Comparison of ENCODE assay signal across 14 mouse cellular contexts in genomic region chr6:89286286-89286655, GRCm38 (mm10).
DNase-seq lines count a peak whose midpoint lies in the region; ATAC-seq and TF ChIP-seq lines count a peak whose summit lies in the region.
"Had no signal": no experiment of that assay in that cellular context is flagged by ENCODE, and none has a peak within 500 bp of the region (broad histone marks: within the 10 kb centered on the region; RNA-seq: fewer than 3 reads in every experiment).

No protein-coding gene starts in this region.

- H3K9ac ChIP-seq in forebrain, embryonic 14.5 days (ENCODE audit: low read length), result no peak overlapping the region
- no peak overlapping the region for H3K9ac ChIP-seq in forebrain, embryonic 11.5 days (ENCODE audit: low read length)
- H3K9ac ChIP-seq in CH12.LX (ENCODE audit: insufficient read depth, low read depth), result no peak overlapping the region
- H3K9ac ChIP-seq in hindbrain, embryonic 16.5 days (ENCODE audit: low read depth, low read length), result no peak overlapping the region
- H3K9ac ChIP-seq in midbrain, embryonic 15.5 days, result no peak overlapping the region
- H3K9ac ChIP-seq: intestine, embryonic 15.5 days; limb, embryonic 15.5 days; neural tube, embryonic 13.5 days had no signal

- in situ Hi-C loops in CH12.LX (cut with MboI; ENCODE audit: low pct_ligation_motif_present, low pct_unique_long_range_greater_than_20kb, low sequenced_read_pairs), result no loop called here

- WGBS in forebrain, embryonic 14.5 days, result 72% methylated on average over 3 of the region's 3 CpGs
- WGBS in forebrain, embryonic 11.5 days, result 71% methylated on average over 3 of the region's 3 CpGs
- 71% methylated on average over 3 of the region's 3 CpGs for WGBS in hindbrain, embryonic 16.5 days
- WGBS in midbrain, embryonic 15.5 days, result 73% methylated on average over 3 of the region's 3 CpGs

- no peak for ATAC-seq in forebrain, embryonic 14.5 days
- ATAC-seq in forebrain, embryonic 11.5 days (replicated peaks; ENCODE audit: low FRiP score), result no peak; the same call in 1 of the 2 replicates
- ATAC-seq in hindbrain, embryonic 16.5 days, result no peak
- peak; percentile 40 for ATAC-seq in midbrain, embryonic 15.5 days (replicated peaks)
- no peak for ATAC-seq in erythroblast, adult 5-6 weeks (replicated peaks; ENCODE audit: low FRiP score, poor library complexity, severe bottlenecking)

- DNase-seq in forebrain, embryonic 14.5 days (ENCODE audit: low spot score), result no peak
- no peak for DNase-seq in forebrain, embryonic 11.5 days (ENCODE audit: low spot score)
- DNase-seq in CH12.LX (ENCODE audit: extremely low read depth), result no peak
- no peak for DNase-seq in cerebellum, postnatal 10 days
- DNase-seq: cerebellum, postnatal 36 days had no signal

- dilution Hi-C loops in CH12.LX (cut with MboI; ENCODE audit: extremely low pct_ligation_motif_present, extremely low pct_unique_long_range_greater_than_20kb, low sequenced_read_pairs), result no loop called here

- 0 out of 2 replicates have a peak overlapping the region, but pooled peaks have one; percentile 9 for H3K27ac ChIP-seq in forebrain, embryonic 14.5 days (ENCODE audit: low read depth, low read length)
- no peak overlapping the region for H3K27ac ChIP-seq in forebrain, embryonic 11.5 days (ENCODE audit: low read depth, low read length)
- H3K27ac ChIP-seq in CH12.LX (ENCODE audit: insufficient read depth, low read depth), result peak overlapping the region; percentile 72
- peak overlapping the region; percentile 3; the same call in 1 of the 2 replicates for H3K27ac ChIP-seq in hindbrain, embryonic 16.5 days (ENCODE audit: low read depth, low read length)
- peak overlapping the region; percentile 66 for H3K27ac ChIP-seq in midbrain, embryonic 15.5 days
- H3K27ac ChIP-seq: heart, embryonic 10.5 days; intestine, embryonic 15.5 days; limb, embryonic 15.5 days; neural tube, embryonic 13.5 days; stomach, postnatal 0 days had no signal

- no peaks in the 10 kb centered on the region for H3K9me3 ChIP-seq in forebrain, embryonic 14.5 days (replicated peaks; ENCODE audit: control insufficient read depth, low read length)
- no peaks in the 10 kb centered on the region; the same call in 1 of the 2 replicates for H3K9me3 ChIP-seq in forebrain, embryonic 11.5 days (ENCODE audit: control insufficient read depth, low read length)
- peaks cover 10% of the 10 kb centered on the region for H3K9me3 ChIP-seq in CH12.LX (replicated peaks; ENCODE audit: low read length)
- H3K9me3 ChIP-seq in hindbrain, embryonic 16.5 days (ENCODE audit: control insufficient read depth, low read length), result no peaks in the 10 kb centered on the region; the same call in 1 of the 2 replicates
- no peaks in the 10 kb centered on the region for H3K9me3 ChIP-seq in midbrain, embryonic 15.5 days
- H3K9me3 ChIP-seq: heart, embryonic 10.5 days; intestine, embryonic 15.5 days; limb, embryonic 15.5 days; neural tube, embryonic 13.5 days had no signal

- H3K4me3 ChIP-seq in forebrain, embryonic 14.5 days (ENCODE audit: low read depth, low read length), result no peak overlapping the region
- H3K4me3 ChIP-seq in forebrain, embryonic 11.5 days (ENCODE audit: low read depth, low read length), result no peak overlapping the region
- H3K4me3 ChIP-seq in CH12.LX (replicated peaks in 1 of 3; ENCODE audit: low read depth in 2 of 3, low read length in 2 of 3, poor library complexity in 1 of 3), result peak overlapping the region in 2 of 3 experiments; percentile 27 to 54
- no peak overlapping the region for H3K4me3 ChIP-seq in hindbrain, embryonic 16.5 days (ENCODE audit: low read length)
- H3K4me3 ChIP-seq in midbrain, embryonic 15.5 days, result no peak overlapping the region
- H3K4me3 ChIP-seq: erythroblast, embryonic 14.5 days; heart, embryonic 10.5 days; intestine, embryonic 15.5 days; limb, embryonic 15.5 days; neural tube, embryonic 13.5 days had no signal

- H3K27me3 ChIP-seq in forebrain, embryonic 14.5 days (replicated peaks; ENCODE audit: control insufficient read depth, insufficient read depth, low read length), result no peaks in the 10 kb centered on the region
- no peaks in the 10 kb centered on the region for H3K27me3 ChIP-seq in forebrain, embryonic 11.5 days (ENCODE audit: control insufficient read depth, insufficient read depth, low read length)
- H3K27me3 ChIP-seq in CH12.LX (replicated peaks), result no peaks in the 10 kb centered on the region
- no peaks in the 10 kb centered on the region for H3K27me3 ChIP-seq in hindbrain, embryonic 16.5 days (replicated peaks; ENCODE audit: control insufficient read depth, insufficient read depth, low read length)
- H3K27me3 ChIP-seq in midbrain, embryonic 15.5 days (replicated peaks), result no peaks in the 10 kb centered on the region
- H3K27me3 ChIP-seq: intestine, embryonic 15.5 days; limb, embryonic 15.5 days had no signal

- no peak for TF ChIP-seq RAD21 in CH12.LX (IDR thresholded peaks at IDR 0.05; ENCODE audit: low read depth, low read length)

- peaks cover 9% of the 10 kb centered on the region; the same call in 1 of the 2 replicates for H3K4me1 ChIP-seq in forebrain, embryonic 14.5 days (ENCODE audit: control insufficient read depth, insufficient read depth, low read length)
- peaks cover 7% of the 10 kb centered on the region; the same call in 1 of the 2 replicates for H3K4me1 ChIP-seq in forebrain, embryonic 11.5 days (replicated peaks; ENCODE audit: control insufficient read depth, insufficient read depth, low read length)
- peaks cover 28 to 78% of the 10 kb centered on the region in 2 experiments for H3K4me1 ChIP-seq in CH12.LX (ENCODE audit: control insufficient read depth in 1 of 2, insufficient read depth in 2 of 2)
- peaks cover 17% of the 10 kb centered on the region for H3K4me1 ChIP-seq in hindbrain, embryonic 16.5 days (ENCODE audit: control insufficient read depth, insufficient read depth, low read depth, low read length)
- H3K4me1 ChIP-seq in midbrain, embryonic 15.5 days, result peaks cover 41% of the 10 kb centered on the region

- no peak overlapping the region for H3K4me2 ChIP-seq in forebrain, embryonic 14.5 days (ENCODE audit: low read length)
- H3K4me2 ChIP-seq in forebrain, embryonic 11.5 days (ENCODE audit: low read depth, low read length, severe bottlenecking), result no peak overlapping the region
- H3K4me2 ChIP-seq in CH12.LX (ENCODE audit: insufficient read depth, low read depth, poor library complexity, severe bottlenecking), result peak overlapping the region; percentile 70
- no peak overlapping the region for H3K4me2 ChIP-seq in hindbrain, embryonic 16.5 days (ENCODE audit: low read length)
- H3K4me2 ChIP-seq in midbrain, embryonic 15.5 days, result no peak overlapping the region
- H3K4me2 ChIP-seq: intestine, embryonic 15.5 days; limb, embryonic 15.5 days; neural tube, embryonic 13.5 days had no signal

- TF ChIP-seq POLR2A in CH12.LX (IDR thresholded peaks at IDR 0.05; ENCODE audit: low read depth, low read length), result no peak

- no peak for TF ChIP-seq EP300 in CH12.LX (IDR thresholded peaks at IDR 0.05; ENCODE audit: low read length)

- H3K36me3 ChIP-seq in forebrain, embryonic 14.5 days (ENCODE audit: control insufficient read depth, insufficient read depth, low read length), result no peaks in the 10 kb centered on the region
- no peaks in the 10 kb centered on the region; the same call in 1 of the 2 replicates for H3K36me3 ChIP-seq in forebrain, embryonic 11.5 days (ENCODE audit: control insufficient read depth, insufficient read depth, low read length)
- peaks cover 6 to 29% of the 10 kb centered on the region in 2 experiments for H3K36me3 ChIP-seq in CH12.LX (replicated peaks in 1 of 2; ENCODE audit: control insufficient read depth in 1 of 2, insufficient read depth in 1 of 2, low read length in 1 of 2)
- no peaks in the 10 kb centered on the region for H3K36me3 ChIP-seq in hindbrain, embryonic 16.5 days (ENCODE audit: control insufficient read depth, insufficient read depth, low read length)
- H3K36me3 ChIP-seq in midbrain, embryonic 15.5 days (replicated peaks), result no peaks in the 10 kb centered on the region
- H3K36me3 ChIP-seq: heart, embryonic 10.5 days; intestine, embryonic 15.5 days; limb, embryonic 15.5 days; neural tube, embryonic 13.5 days had no signal

- no peak for TF ChIP-seq CTCF in CH12.LX (conservative IDR thresholded peaks at IDR 0.05 in 1 of 2, IDR thresholded peaks at IDR 0.05 in 1 of 2; ENCODE audit: low read depth in 2 of 2, low read length in 2 of 2)

- no peaks in the 10 kb centered on the region for H3K79me2 ChIP-seq in CH12.LX (replicated peaks; ENCODE audit: control insufficient read depth, extremely low read depth, insufficient read depth, poor library complexity, severe bottlenecking)

TF ChIP-seq in CH12.LX, 34 proteins besides CTCF, POLR2A, EP300 and RAD21:
- TF ChIP-seq MYC (IDR thresholded peaks at IDR 0.05; ENCODE audit: low read depth, low read length) (no peak), KAT2A (IDR thresholded peaks at IDR 0.05; ENCODE audit: insufficient replicate concordance, low read length) (no peak), SIN3A (IDR thresholded peaks at IDR 0.05; ENCODE audit: low read length) (no peak), ZMIZ1 (IDR thresholded peaks at IDR 0.05; ENCODE audit: low read depth, low read length) (no peak), MEF2A (IDR thresholded peaks at IDR 0.05; ENCODE audit: borderline replicate concordance, low read depth, low read length) (no peak), ZNF384 (IDR thresholded peaks at IDR 0.05; ENCODE audit: low read depth, low read length) (no peak), MAFK (IDR thresholded peaks at IDR 0.05; ENCODE audit: insufficient replicate concordance, low read length) (no peak), TCF12 (IDR thresholded peaks at IDR 0.05; ENCODE audit: low read depth, low read length) (0 out of 2 replicates have a peak, but pooled peaks have one; percentile 4), IRF4 (IDR thresholded peaks at IDR 0.05; ENCODE audit: low read depth, low read length) (0 out of 2 replicates have a peak, but pooled peaks have one; percentile 45), PAX5 (IDR thresholded peaks at IDR 0.05; ENCODE audit: low read length) (no peak), ZC3H11A (IDR thresholded peaks at IDR 0.05; ENCODE audit: low read depth, low read length) (no peak), CHD2 (IDR thresholded peaks at IDR 0.05; ENCODE audit: low read length) (no peak), UBTF (IDR thresholded peaks at IDR 0.05; ENCODE audit: low read depth, low read length) (no peak), HCFC1 (IDR thresholded peaks at IDR 0.05; ENCODE audit: low read depth, low read length) (no peak), BHLHE40 (IDR thresholded peaks at IDR 0.05; ENCODE audit: low read depth, low read length) (0 out of 2 replicates have a peak, but pooled peaks have one; percentile 1)

Comparison
In these comparisons a context has a peak if more than half of its experiments do, and no peak if none do; other contexts are left out.
1. H3K4me3 ChIP-seq: peak in CH12.LX (2 of 3); none in forebrain, embryonic 14.5 days (single experiment), forebrain, embryonic 11.5 days (single experiment), hindbrain, embryonic 16.5 days (single experiment) and midbrain, embryonic 15.5 days (single experiment).